Mouse (Mus musculus) neural tube, embryonic 15.5 days (tissue): ENCODE data around the gene Tspan11. TPM values are rescaled to one million over a fixed set of nuclear protein-coding genes. Genes with fewer than 3 reads are reported as not detected.

Experiments
- ATAC-seq: fragments of 200-750 bp; cut with Nextera tagmentation; 2 replicates; pipeline ENCODE4 v1.8.0; 2017; ENCODE audit warnings: mild to moderate bottlenecking, moderate TSS enrichment, moderate library complexity; ENCODE audit not compliant: low FRiP score
- H3K27ac ChIP-seq: fragments of 300-500 bp; sonication (generic); replicated peaks from 2 replicates; pipeline ENCODE4 v1.5.1; 2015; ENCODE audit warnings: mild to moderate bottlenecking, inconsistent platforms
- H3K27me3 ChIP-seq: fragments of 300-500 bp; sonication (generic); replicated peaks from 2 replicates; pipeline ENCODE4 v1.6.1; 2015; ENCODE audit warnings: inconsistent platforms
- H3K36me3 ChIP-seq: fragments of 300-500 bp; sonication (generic); 2 replicates; pipeline ENCODE4 v1.6.1; 2015; ENCODE audit warnings: inconsistent platforms
- H3K4me1 ChIP-seq: fragments of 300-500 bp; sonication (generic); 2 replicates; pipeline ENCODE4 v1.6.1; 2015; ENCODE audit warnings: inconsistent platforms
- H3K4me2 ChIP-seq: fragments of 300-500 bp; sonication (generic); 2 replicates; pipeline ENCODE4 v1.6.1; 2015; ENCODE audit warnings: inconsistent platforms, mild to moderate bottlenecking, moderate library complexity
- H3K4me3 ChIP-seq: fragments of 300-500 bp; sonication (generic); replicated peaks from 2 replicates; pipeline ENCODE4 v1.5.1; 2015; ENCODE audit warnings: mild to moderate bottlenecking, inconsistent platforms
- H3K9ac ChIP-seq: fragments of 300-500 bp; sonication (generic); replicated peaks from 2 replicates; pipeline ENCODE4 v1.6.1; 2015; ENCODE audit warnings: mild to moderate bottlenecking, inconsistent platforms
- H3K9me3 ChIP-seq: fragments of 300-500 bp; sonication (generic); replicated peaks from 2 replicates; pipeline ENCODE4 v1.6.1; 2016; ENCODE audit warnings: inconsistent platforms
- WGBS: fragments of 180-500 bp; shearing (Covaris S2); methylation state at CpG from one replicate; pipeline ENCODE4 v1.1.7; 2015; ENCODE audit warnings: mixed read lengths; 5-methylcytosine and 5-hydroxymethylcytosine counted together
- polyA plus RNA-seq: library from polyadenylated mRNA; unstranded; fragments of >200 nt; fragmentation: Nextera tagmentation; extraction: Ambion mirVana; gene quantifications from 2 replicates; pipeline ENCODE4 v1.2.1, GENCODE M21; 2015

The Tspan11 gene
- polyA plus RNA-seq, 1 experiment from 2014 or later: 3.7 TPM

DNA sequence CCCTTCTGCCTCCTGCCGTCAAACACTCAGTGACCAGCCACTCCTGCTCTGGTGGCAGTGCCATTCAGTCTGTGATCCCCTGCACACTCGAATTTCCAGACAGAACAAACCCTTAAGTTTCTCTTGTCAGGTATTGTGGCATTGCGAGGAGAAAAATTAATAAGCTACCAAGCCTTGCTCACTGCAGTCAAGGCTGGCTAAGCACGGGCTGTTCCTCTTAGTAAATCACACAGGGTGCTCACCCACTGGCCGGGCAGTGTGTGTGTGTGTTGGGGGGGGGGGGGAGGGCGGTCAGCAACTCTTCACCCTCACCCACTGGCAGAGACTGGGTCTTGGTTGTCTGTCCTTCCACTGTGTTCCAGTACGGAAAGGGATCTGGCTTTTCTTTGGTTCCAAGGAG lies 473 bp upstream of the Tspan11 start:
- H3K9ac ChIP-seq: no peak overlapping the region
- ATAC-seq: no peak

DNA sequence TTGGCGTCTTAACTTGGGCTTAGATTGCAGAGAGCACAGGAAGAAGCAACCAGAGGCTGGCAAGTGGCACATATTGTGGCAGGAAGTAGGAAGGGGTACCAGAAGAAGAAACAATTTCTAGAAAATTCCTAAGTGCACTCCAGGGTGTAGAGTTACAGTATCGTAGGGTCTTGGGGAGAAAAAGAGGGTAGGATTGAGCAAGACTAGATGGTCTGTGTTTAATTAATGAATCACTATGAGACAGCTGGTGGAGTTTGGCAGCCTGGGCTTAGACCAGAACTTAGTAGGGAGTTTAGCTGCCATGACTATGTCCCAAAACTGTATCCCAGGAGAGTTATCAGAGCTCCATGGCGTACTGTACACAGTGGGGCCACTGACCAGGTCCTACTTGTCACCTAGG lies 1.2 kb downstream of the Tspan11 start:
- no peaks in the 10 kb centered on the region for H3K36me3 ChIP-seq
- H3K27ac ChIP-seq: peak overlapping the region; percentile 72
- peaks cover 27% of the 10 kb centered on the region for H3K4me1 ChIP-seq
- 66% methylated on average over 3 of the region's 3 CpGs for WGBS
- no peak for ATAC-seq
- no peaks in the 10 kb centered on the region for H3K9me3 ChIP-seq
- H3K27me3 ChIP-seq: no peaks in the 10 kb centered on the region
- peak overlapping the region; percentile 49 for H3K4me3 ChIP-seq
- peak overlapping the region; percentile 89 for H3K4me2 ChIP-seq
- peak overlapping the region; percentile 69; the same call in 1 of the 2 replicates for H3K9ac ChIP-seq

More for the DNA sequence above, 473 bp upstream of the Tspan11 start:
- peak overlapping the region; percentile 49; the same call in 1 of the 2 replicates for H3K4me3 ChIP-seq
- no peaks in the 10 kb centered on the region for H3K36me3 ChIP-seq
- no peaks in the 10 kb centered on the region for H3K9me3 ChIP-seq
- peaks cover 27% of the 10 kb centered on the region for H3K4me1 ChIP-seq
- 5% methylated on average over 7 of the region's 7 CpGs for WGBS
- no peaks in the 10 kb centered on the region for H3K27me3 ChIP-seq
- H3K4me2 ChIP-seq: peak overlapping the region; percentile 89
- 0 out of 2 replicates have a peak overlapping the region, but pooled peaks have one; percentile 72 for H3K27ac ChIP-seq

DNA sequence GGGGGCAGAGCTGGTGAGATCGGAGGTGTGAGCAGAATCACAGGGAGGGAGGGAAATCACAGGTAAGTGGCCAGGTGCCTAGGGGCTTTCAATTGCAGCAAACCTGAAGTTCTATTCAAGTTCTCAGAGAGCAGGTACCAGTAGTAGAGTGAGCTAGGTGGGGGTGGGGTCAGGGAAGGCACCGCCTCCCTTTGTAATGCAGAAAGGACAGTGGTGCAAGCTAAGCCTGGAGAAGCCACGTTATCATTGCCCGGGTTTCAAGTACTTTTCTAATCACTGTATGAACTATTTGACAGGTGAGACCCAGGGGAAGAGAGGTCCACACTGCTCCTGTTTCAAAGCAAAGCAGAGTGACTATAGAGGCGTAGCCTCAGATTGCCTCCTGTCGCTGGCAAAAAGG lies 6.2 kb downstream of the Tspan11 start:
- Histone ChIP-seq H3K4me3 (no peak overlapping the region), H3K4me2 (no peak overlapping the region), H3K9ac (no peak overlapping the region), H3K9me3 (no peaks in the 10 kb centered on the region), H3K27ac (no peak overlapping the region), H3K4me1 (peaks cover 11% of the 10 kb centered on the region; the same call in 1 of the 2 replicates), H3K27me3 (no peaks in the 10 kb centered on the region), H3K36me3 (no peaks in the 10 kb centered on the region)
- WGBS: 46% methylated on average over 6 of the region's 6 CpGs
- ATAC-seq: no peak

DNA sequence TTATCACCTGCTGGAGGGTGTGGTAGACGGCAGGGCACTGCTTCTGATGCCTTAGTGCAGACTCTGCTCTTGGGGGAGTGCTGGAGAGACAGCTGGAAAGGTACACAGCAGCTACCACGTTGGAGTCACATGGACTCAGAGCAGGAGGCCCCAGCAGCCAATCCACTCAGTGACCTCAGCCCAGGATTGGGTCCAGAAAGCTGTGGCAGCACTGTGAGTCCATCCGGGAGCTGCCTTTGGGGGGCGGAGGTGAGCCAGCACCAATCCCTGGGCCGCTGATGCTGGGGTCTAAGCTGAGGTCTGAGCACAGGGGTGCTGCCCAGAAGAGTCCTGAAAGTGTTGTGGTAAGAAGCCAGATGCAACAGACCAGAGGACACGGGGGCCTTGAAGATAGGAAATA lies 7.6 kb downstream of the Tspan11 start:
- Histone ChIP-seq H3K4me2 (no peak overlapping the region), H3K27ac (no peak overlapping the region), H3K36me3 (no peaks in the 10 kb centered on the region), H3K9ac (no peak overlapping the region), H3K4me1 (peaks cover 14% of the 10 kb centered on the region), H3K9me3 (no peaks in the 10 kb centered on the region), H3K4me3 (no peak overlapping the region), H3K27me3 (no peaks in the 10 kb centered on the region)
- 44% methylated on average over 6 of the region's 6 CpGs for WGBS
- no peak for ATAC-seq

DNA sequence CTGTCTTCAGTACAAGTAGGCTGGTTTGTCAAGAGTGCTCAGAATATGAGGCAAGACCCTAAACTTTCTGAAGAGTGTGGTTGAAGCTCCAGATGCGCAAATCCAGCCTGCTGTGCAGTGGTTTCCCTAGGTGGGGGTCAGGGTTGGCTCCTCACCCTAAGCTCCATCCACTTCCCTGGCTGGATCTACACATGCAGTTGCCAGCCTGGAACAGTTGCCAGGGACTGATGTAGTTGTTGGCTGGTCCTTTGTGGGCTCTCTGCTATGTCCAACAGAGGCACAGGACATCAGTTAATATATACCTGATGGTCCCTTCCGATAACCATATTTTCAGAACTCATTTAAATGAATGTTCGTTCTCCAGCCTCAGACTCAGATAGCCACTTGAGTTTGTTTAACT lies 9.0 kb downstream of the Tspan11 start:
- H3K27me3 ChIP-seq: no peaks in the 10 kb centered on the region
- H3K9me3 ChIP-seq: no peaks in the 10 kb centered on the region
- WGBS: 90% methylated on average over 3 of the region's 3 CpGs
- H3K9ac ChIP-seq: no peak overlapping the region
- H3K36me3 ChIP-seq: no peaks in the 10 kb centered on the region
- no peak for ATAC-seq
- H3K4me1 ChIP-seq: peaks cover 14% of the 10 kb centered on the region
- no peak overlapping the region for H3K4me3 ChIP-seq
- no peak overlapping the region for H3K4me2 ChIP-seq
- no peak overlapping the region for H3K27ac ChIP-seq

DNA sequence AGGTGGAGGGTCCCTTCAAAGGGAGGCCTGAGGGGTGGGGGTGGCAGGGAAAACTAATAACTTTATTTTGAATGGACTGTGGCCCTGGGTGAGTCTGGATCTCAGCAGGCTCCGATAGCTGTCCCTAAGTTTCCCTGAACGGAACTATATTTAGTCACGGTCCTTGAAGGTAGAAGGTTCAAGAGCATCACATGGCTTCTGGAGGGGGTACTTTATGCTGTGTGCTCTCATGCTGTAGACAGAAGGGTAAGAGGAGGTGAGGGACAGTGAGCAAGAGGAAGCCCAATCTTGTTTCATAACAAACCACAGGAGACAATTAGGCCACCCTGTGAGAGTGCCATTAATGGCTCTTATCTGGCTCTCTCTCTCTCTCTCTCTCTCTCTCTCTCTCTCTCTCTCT lies 10.0 kb downstream of the Tspan11 start:
- Histone ChIP-seq H3K9me3 (no peaks in the 10 kb centered on the region), H3K4me2 (no peak overlapping the region), H3K4me3 (no peak overlapping the region), H3K9ac (no peak overlapping the region), H3K27ac (no peak overlapping the region), H3K36me3 (no peaks in the 10 kb centered on the region), H3K4me1 (peaks cover 14% of the 10 kb centered on the region), H3K27me3 (no peaks in the 10 kb centered on the region)
- no peak for ATAC-seq
- 83% methylated on average over 3 of the region's 3 CpGs for WGBS

DNA sequence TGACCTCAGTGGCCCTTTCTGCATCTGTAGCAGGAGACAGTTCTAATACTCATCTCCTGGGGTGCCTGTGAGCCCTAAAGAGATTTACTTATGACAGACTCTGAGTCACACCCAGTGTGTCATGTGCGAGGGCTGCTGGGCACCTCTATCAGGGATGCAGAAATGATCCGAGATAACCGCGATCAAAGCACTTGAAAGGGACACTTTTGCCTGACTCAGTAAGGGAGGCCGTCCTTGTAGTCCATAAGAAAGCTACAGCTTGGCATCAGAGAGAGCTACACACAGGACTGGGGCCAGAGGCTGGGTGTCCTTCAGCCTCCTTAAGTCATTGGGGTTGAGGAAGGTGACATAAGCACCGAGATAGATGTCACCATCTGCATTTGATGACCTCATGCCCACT lies 12.7 kb downstream of the Tspan11 start:
- H3K9ac ChIP-seq: no peak overlapping the region
- no peak overlapping the region for H3K4me2 ChIP-seq
- no peak overlapping the region for H3K4me3 ChIP-seq
- H3K27me3 ChIP-seq: no peaks in the 10 kb centered on the region
- no peak for ATAC-seq
- H3K27ac ChIP-seq: no peak overlapping the region
- H3K36me3 ChIP-seq: no peaks in the 10 kb centered on the region
- H3K4me1 ChIP-seq: peaks cover 14% of the 10 kb centered on the region
- H3K9me3 ChIP-seq: no peaks in the 10 kb centered on the region
- WGBS: 87% methylated on average over 6 of the region's 6 CpGs

DNA sequence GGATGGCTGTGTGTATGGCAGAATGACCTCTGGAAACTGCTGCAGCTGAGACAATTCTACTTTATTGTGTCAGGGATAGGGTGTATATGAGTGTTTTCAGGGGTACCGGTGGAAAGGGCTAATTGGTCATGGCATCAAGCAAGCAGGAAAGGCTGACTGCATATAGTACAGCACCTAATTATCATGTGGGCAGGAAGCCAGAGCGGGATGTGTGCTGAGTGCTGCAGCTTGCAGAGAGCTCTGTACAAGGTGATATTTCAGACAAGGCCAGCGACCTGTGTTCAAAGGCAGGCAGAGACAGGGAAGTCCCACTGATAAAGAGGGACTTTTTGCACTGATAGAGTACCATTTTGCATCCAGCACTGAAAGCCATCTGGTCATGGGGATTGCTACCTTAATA lies 13.9 kb downstream of the Tspan11 start:
- no peak overlapping the region for H3K27ac ChIP-seq
- WGBS: 56% methylated on average over 3 of the region's 3 CpGs
- no peaks in the 10 kb centered on the region for H3K9me3 ChIP-seq
- no peaks in the 10 kb centered on the region for H3K36me3 ChIP-seq
- no peaks in the 10 kb centered on the region for H3K27me3 ChIP-seq
- peaks cover 14% of the 10 kb centered on the region for H3K4me1 ChIP-seq
- H3K9ac ChIP-seq: no peak overlapping the region
- ATAC-seq: no peak
- H3K4me2 ChIP-seq: no peak overlapping the region
- H3K4me3 ChIP-seq: no peak overlapping the region

DNA sequence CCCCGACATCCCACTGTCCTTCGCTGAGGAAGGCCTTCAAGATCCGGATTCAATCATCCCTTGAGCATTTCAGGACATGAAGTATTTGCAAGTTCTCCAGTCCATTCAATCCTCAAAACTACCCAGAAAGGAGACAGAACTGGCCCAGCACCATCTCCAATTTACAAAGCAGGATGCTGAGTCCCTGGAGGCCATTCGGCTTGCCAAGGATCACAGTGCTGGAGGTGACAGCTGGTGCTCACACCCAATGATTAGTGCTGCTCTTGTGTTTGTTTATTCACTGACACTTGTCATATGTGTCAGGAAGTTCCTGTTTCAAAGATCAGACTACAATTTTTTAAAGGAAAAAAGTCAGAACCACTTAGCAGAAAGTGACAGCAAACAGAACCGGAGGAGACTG lies 14.3 kb downstream of the Tspan11 start:
- H3K27ac ChIP-seq: no peak overlapping the region
- H3K27me3 ChIP-seq: no peaks in the 10 kb centered on the region
- H3K9me3 ChIP-seq: no peaks in the 10 kb centered on the region
- WGBS: 77% methylated on average over 5 of the region's 5 CpGs
- no peak overlapping the region for H3K9ac ChIP-seq
- H3K4me1 ChIP-seq: peaks cover 10% of the 10 kb centered on the region
- ATAC-seq: no peak
- H3K4me2 ChIP-seq: no peak overlapping the region
- H3K36me3 ChIP-seq: no peaks in the 10 kb centered on the region
- no peak overlapping the region for H3K4me3 ChIP-seq

DNA sequence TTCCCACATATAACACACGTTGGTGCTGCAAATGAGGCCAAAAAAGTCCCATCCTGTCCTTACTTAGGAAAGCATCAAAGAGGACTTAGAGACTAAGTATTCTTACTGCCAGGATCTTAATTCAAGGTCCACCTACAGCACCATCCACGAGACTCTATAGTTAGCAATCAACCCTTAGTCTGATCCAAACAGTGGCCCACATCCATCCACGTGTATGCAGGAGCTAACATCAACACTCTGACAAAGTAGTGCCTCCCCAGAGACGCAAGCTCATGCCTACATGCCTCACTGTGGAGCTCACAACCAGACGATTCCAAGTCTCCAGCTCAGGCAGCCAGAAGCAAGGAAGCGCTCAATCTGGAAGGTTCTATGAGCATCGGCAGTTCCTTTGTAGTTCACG lies 15.2 kb downstream of the Tspan11 start:
- H3K27me3 ChIP-seq: no peaks in the 10 kb centered on the region
- H3K9ac ChIP-seq: no peak overlapping the region
- H3K4me3 ChIP-seq: no peak overlapping the region
- peaks cover 8% of the 10 kb centered on the region for H3K4me1 ChIP-seq
- no peaks in the 10 kb centered on the region for H3K9me3 ChIP-seq
- ATAC-seq: no peak
- WGBS: 87% methylated on average over 8 of the region's 8 CpGs
- H3K4me2 ChIP-seq: no peak overlapping the region
- H3K27ac ChIP-seq: no peak overlapping the region
- H3K36me3 ChIP-seq: no peaks in the 10 kb centered on the region

DNA sequence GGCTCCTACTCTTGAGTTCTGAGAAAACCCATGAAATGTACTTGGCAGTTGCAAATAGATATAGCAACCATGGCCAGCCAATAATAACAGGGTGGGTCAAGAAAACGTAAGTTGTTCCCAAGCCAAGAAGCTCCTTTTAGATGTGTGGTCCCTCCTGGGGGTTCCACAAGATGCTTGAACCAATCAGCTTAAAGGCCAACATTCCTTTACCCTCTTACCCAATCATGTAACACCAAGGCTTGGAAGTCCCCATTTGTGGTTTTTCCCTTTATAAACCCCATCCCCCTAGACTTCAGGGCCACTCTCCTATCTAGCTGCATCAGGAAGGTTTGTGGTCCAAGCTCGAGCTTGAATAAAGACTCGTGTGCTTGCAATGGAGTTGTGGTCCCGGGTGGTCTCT lies 23.2 kb downstream of the Tspan11 start:
- no peaks in the 10 kb centered on the region for H3K4me1 ChIP-seq
- no peak overlapping the region for H3K4me2 ChIP-seq
- no peak overlapping the region for H3K27ac ChIP-seq
- 89% methylated on average over 4 of the region's 4 CpGs for WGBS
- no peaks in the 10 kb centered on the region for H3K27me3 ChIP-seq
- H3K9ac ChIP-seq: no peak overlapping the region
- H3K36me3 ChIP-seq: no peaks in the 10 kb centered on the region
- no peaks in the 10 kb centered on the region for H3K9me3 ChIP-seq
- H3K4me3 ChIP-seq: no peak overlapping the region
- ATAC-seq: no peak

DNA sequence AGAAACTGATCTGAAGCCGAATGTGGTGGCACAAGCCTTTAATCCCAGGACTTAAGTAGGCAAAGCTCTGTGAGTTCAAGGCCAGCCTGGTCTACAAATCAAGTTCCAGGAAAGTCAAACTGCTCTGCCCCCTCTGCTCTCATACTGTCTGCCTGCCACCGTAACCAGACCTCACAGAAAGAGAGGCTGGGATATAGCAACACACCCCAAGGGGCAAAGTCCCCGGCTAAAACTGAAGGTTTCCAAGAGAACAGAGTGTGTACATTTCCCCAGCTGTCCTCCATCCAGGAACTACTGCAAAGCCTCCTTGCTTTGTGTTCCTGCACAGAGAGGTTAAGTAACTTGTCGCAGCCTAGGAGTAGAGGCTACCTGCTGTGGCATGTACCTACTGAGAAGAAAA lies 24.3 kb downstream of the Tspan11 start:
- Histone ChIP-seq H3K27ac (no peak overlapping the region), H3K4me2 (no peak overlapping the region), H3K9me3 (no peaks in the 10 kb centered on the region), H3K4me3 (no peak overlapping the region), H3K9ac (no peak overlapping the region), H3K4me1 (0 out of 2 replicates have a peak, but pooled peaks cover under 1% of the 10 kb centered on the region), H3K27me3 (no peaks in the 10 kb centered on the region), H3K36me3 (no peaks in the 10 kb centered on the region)
- ATAC-seq: no peak
- WGBS: 79% methylated on average over 4 of the region's 4 CpGs

DNA sequence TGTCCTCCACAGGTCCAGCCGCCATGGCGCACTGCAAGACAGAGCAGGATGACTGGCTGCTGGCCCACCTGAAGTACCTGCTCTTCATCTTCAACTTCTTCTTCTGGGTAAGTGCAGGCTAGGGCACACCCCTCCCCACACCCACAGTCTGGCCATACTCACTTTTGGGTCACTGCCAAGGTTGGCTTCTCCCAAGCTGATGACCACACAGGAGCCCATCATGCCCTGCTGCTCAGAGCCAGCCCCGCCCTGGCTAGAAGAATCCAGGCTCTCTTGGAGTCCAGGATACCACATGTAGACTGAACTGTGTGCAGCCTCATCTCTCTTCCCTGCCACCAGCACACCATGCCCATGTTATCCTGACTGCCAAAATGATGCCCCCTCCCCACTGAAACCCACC lies 25.5 kb downstream of the Tspan11 start:
- H3K36me3 ChIP-seq: no peaks in the 10 kb centered on the region
- ATAC-seq: no peak
- WGBS: 96% methylated on average over 3 of the region's 3 CpGs

More for the DNA sequence above, 25.5 kb downstream of the Tspan11 start:
- H3K4me1 ChIP-seq: 0 out of 2 replicates have a peak, but pooled peaks cover 7% of the 10 kb centered on the region
- no peaks in the 10 kb centered on the region for H3K9me3 ChIP-seq
- H3K4me3 ChIP-seq: no peak overlapping the region
- no peaks in the 10 kb centered on the region for H3K27me3 ChIP-seq
- H3K27ac ChIP-seq: no peak overlapping the region
- no peak overlapping the region for H3K9ac ChIP-seq
- H3K4me2 ChIP-seq: no peak overlapping the region
